Mouse (Mus musculus) neutrophil, adult 5-6 weeks (primary cell): ENCODE data around the gene Mcl1. TPM values are rescaled to one million over a fixed set of nuclear protein-coding genes. Genes with fewer than 3 reads are reported as not detected.
"Not testable (repeated sequence)": the region's sequence is repeated elsewhere in the genome, so short reads cannot be mapped to it uniquely, and the experiment has no call there.

ENCODE experiments used
- ATAC-seq: fragments of 151-379, 151-347 bp; 2 replicates; pipeline ENCODE4 v1.8.0; 2017; ENCODE audit warnings: mild to moderate bottlenecking, moderate TSS enrichment; ENCODE audit not compliant: insufficient number of reproducible peaks, poor library complexity, low FRiP score, severe bottlenecking; ENCODE audit errors: extremely low read depth
- total RNA-seq: library from RNA; stranded (forward); fragments of 200-1000 nt; gene quantifications from 2 replicates; pipeline ENCODE4 v1.2.3, GENCODE M21; 2017

Gene Mcl1
- total RNA-seq, 1 experiment from 2014 or later = 1,559 TPM

GRCm38 (mm10) chr3:95645313-95646235, 13.0 kb upstream of the Mcl1 start:
- peak; percentile 94 for ATAC-seq

- no peak for ATAC-seq
These were observed 10.6 kb upstream of the Mcl1 start for GRCm38 (mm10) chr3:95648016-95648415.

- ATAC-seq = peak; percentile 61
These were observed 8.1 kb upstream of the Mcl1 start for GRCm38 (mm10) chr3:95650276-95651032.

- peak; percentile 27 for ATAC-seq
These were observed 7.6 kb upstream of the Mcl1 start for GRCm38 (mm10) chr3:95651033-95651373.

GRCm38 (mm10) chr3:95651391-95652203, 7.0 kb upstream of the Mcl1 start:
- peak; percentile 16 for ATAC-seq

GRCm38 (mm10) chr3:95652204-95652811, 6.3 kb upstream of the Mcl1 start:
- peak; percentile 34 for ATAC-seq

- ATAC-seq = no peak
These were observed 5.7 kb upstream of the Mcl1 start for GRCm38 (mm10) chr3:95652871-95653270.

GRCm38 (mm10) chr3:95653473-95654034, 5.0 kb upstream of the Mcl1 start:
- ATAC-seq = peak; percentile 47

- not testable (repeated sequence) for ATAC-seq
These were observed 4.2 kb upstream of the Mcl1 start for GRCm38 (mm10) chr3:95654371-95654770.

GRCm38 (mm10) chr3:95655437-95655836, 3.2 kb upstream of the Mcl1 start:
- ATAC-seq = no peak

GRCm38 (mm10) chr3:95657108-95657507, 1.5 kb upstream of the Mcl1 start:
- no peak for ATAC-seq

GRCm38 (mm10) chr3:95657711-95658110, 877 bp upstream of the Mcl1 start:
- ATAC-seq = no peak

GRCm38 (mm10) chr3:95658868-95659712, 502 bp downstream of the Mcl1 start:
- ATAC-seq = peak; percentile 24; the same call in 1 of the 2 replicates

- ATAC-seq = no peak
These were observed 1.4 kb downstream of the Mcl1 start for GRCm38 (mm10) chr3:95659948-95660347.

GRCm38 (mm10) chr3:95660788-95661478, 2.3 kb downstream of the Mcl1 start:
- no peak for ATAC-seq

GRCm38 (mm10) chr3:95661945-95662715, 3.5 kb downstream of the Mcl1 start:
- no peak for ATAC-seq
